In the genomic region with DNA sequence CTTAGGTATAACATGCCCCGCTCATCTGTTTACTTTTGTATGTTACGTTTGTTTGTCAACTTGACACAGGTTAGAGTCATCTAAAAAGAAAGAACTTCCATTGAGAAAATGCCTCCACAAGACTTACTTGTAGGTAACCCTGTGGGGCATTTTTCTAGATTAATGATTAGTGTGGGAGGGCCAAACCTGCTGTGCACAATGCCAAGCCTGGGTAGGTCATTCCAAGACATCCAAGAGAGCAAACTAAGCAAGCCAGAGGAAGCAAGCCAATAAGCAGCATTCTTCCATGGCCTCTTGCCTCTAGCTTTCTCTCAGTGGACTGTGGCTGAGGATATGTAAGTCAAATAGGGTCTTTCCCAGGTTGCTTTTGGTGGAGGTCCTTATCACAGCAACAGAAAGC, we compare ENCODE assay signal across 19 mouse cellular contexts. TPM values are rescaled to one million over a fixed set of nuclear protein-coding genes. Genes with fewer than 3 reads are reported as not detected.
DNase-seq lines count a peak whose midpoint lies in the region; ATAC-seq and TF ChIP-seq lines count a peak whose summit lies in the region.
"Had no signal": no experiment of that assay in that cellular context is flagged by ENCODE, and none has a peak within 500 bp of the region (broad histone marks: within the 10 kb centered on the region; RNA-seq: fewer than 3 reads in every experiment).

No protein-coding gene starts in this region.

- no peak overlapping the region for H3K27ac ChIP-seq in kidney, embryonic 14.5 days (ENCODE audit: low read depth, low read length)
- H3K27ac ChIP-seq in kidney, postnatal 0 days = no peak overlapping the region
- H3K27ac ChIP-seq: embryonic facial prominence, embryonic 10.5 days; forebrain, embryonic 10.5 days; heart, embryonic 13.5 days had no signal

- H3K4me1 ChIP-seq in kidney, embryonic 14.5 days (ENCODE audit: control insufficient read depth, insufficient read depth, low read length) = no peaks in the 10 kb centered on the region
- no peaks in the 10 kb centered on the region for H3K4me1 ChIP-seq in kidney, postnatal 0 days (replicated peaks; ENCODE audit: insufficient read depth, low read length)
- H3K4me1 ChIP-seq: embryonic facial prominence, embryonic 10.5 days; forebrain, embryonic 10.5 days had no signal

- no peak overlapping the region for H3K4me3 ChIP-seq in kidney, embryonic 14.5 days (ENCODE audit: low read length)
- no peak overlapping the region for H3K4me3 ChIP-seq in kidney, postnatal 0 days (replicated peaks; ENCODE audit: low read depth, low read length)
- H3K4me3 ChIP-seq: embryonic facial prominence, embryonic 10.5 days; forebrain, embryonic 10.5 days; heart, embryonic 13.5 days had no signal

- DNase-seq in kidney, adult 11 months = peak; percentile 92
- peak; percentile 49 for DNase-seq in fat pad, adult 2 months (ENCODE audit: extremely low read depth, low read depth, low spot score)
- peak; percentile 14 for DNase-seq in kidney, postnatal 0 days (ENCODE audit: low spot score)
- DNase-seq in kidney, postnatal 36 days = peak; percentile 73 to 92
- DNase-seq in frontal cortex, postnatal 25 days (ENCODE audit: low spot score in 2 of 2) = no peak
- DNase-seq: adrenal gland, postnatal 25 days; cerebellum, adult 18-20 months; cerebellum, postnatal 10 days; gastrocnemius, postnatal 14 days; heart, postnatal 36 days had no signal

- no peak for TF ChIP-seq CTCF in kidney, postnatal 0 days (IDR thresholded peaks at IDR 0.05; ENCODE audit: low read depth)

- no peaks in the 10 kb centered on the region for H3K36me3 ChIP-seq in kidney, embryonic 14.5 days (ENCODE audit: control insufficient read depth, insufficient read depth, low read length)
- no peaks in the 10 kb centered on the region for H3K36me3 ChIP-seq in kidney, postnatal 0 days (ENCODE audit: insufficient read depth, low read length)
- H3K36me3 ChIP-seq: embryonic facial prominence, embryonic 10.5 days; forebrain, embryonic 10.5 days; heart, embryonic 13.5 days had no signal

- H3K27me3 ChIP-seq in kidney, embryonic 14.5 days (ENCODE audit: control insufficient read depth, insufficient read depth, low read length) = no peaks in the 10 kb centered on the region
- H3K27me3 ChIP-seq in kidney, postnatal 0 days (ENCODE audit: insufficient read depth, low read length) = no peaks in the 10 kb centered on the region
- H3K27me3 ChIP-seq: heart, embryonic 13.5 days; Patski had no signal

- no peak for ATAC-seq in kidney, embryonic 14.5 days (ENCODE audit: low FRiP score, low TSS enrichment)
- no peak; the same call in 1 of the 2 replicates for ATAC-seq in kidney, postnatal 0 days (replicated peaks; ENCODE audit: low FRiP score, low read depth)
- ATAC-seq in frontal cortex, adult (ENCODE audit: low TSS enrichment) = no peak
- ATAC-seq: activated CD4-positive, CD25-positive, alpha-beta regulatory T cell, adult 4 months; forebrain, embryonic 14.5 days; hindbrain, embryonic 16.5 days; Patski had no signal

- H3K4me2 ChIP-seq in kidney, embryonic 14.5 days (replicated peaks; ENCODE audit: low read depth, low read length) = no peak overlapping the region
- no peak overlapping the region for H3K4me2 ChIP-seq in kidney, postnatal 0 days (ENCODE audit: low read length)
- H3K4me2 ChIP-seq: heart, embryonic 13.5 days had no signal

- no peak overlapping the region for H3K9ac ChIP-seq in kidney, embryonic 14.5 days (ENCODE audit: low read depth, low read length)
- H3K9ac ChIP-seq in kidney, postnatal 0 days (ENCODE audit: low read depth, low read length) = no peak overlapping the region
- H3K9ac ChIP-seq: heart, embryonic 13.5 days had no signal

- WGBS in kidney, embryonic 14.5 days = 94% methylated on average over 2 of the region's 2 CpGs
- WGBS in kidney, postnatal 0 days = 95% methylated on average over 2 of the region's 2 CpGs

- no peaks in the 10 kb centered on the region for H3K9me3 ChIP-seq in kidney, embryonic 14.5 days (ENCODE audit: control insufficient read depth, low read length)
- H3K9me3 ChIP-seq in kidney, postnatal 0 days (replicated peaks; ENCODE audit: low read length) = no peaks in the 10 kb centered on the region
- H3K9me3 ChIP-seq: embryonic facial prominence, embryonic 10.5 days; forebrain, embryonic 10.5 days; heart, embryonic 13.5 days had no signal

RNA-seq across cellular contexts. Expression of a gene that starts 54.4 kb away (rescaled TPM):
- 5.1 and 5.3 TPM in 2 replicates for polyA plus RNA-seq in kidney, embryonic 14.5 days (2014; fragmentation: Nextera tagmentation; extraction: Ambion mirVana)
- polyA plus RNA-seq in kidney, postnatal 0 days (2015; fragmentation: Nextera tagmentation; extraction: Ambion mirVana) = 17.1 and 20.8 TPM in 2 replicates

Comparison
In these comparisons a context has a peak if more than half of its experiments do, and no peak if none do; other contexts are left out.
1. DNase-seq: peak in kidney, adult 11 months (single experiment), fat pad, adult 2 months (single experiment), kidney, postnatal 0 days (single experiment) and kidney, postnatal 36 days (2 of 2); none in frontal cortex, postnatal 25 days (0 of 2).